Mouse (Mus musculus): ENCODE data around the gene Rp9. TPM values are rescaled to one million over a fixed set of nuclear protein-coding genes. Genes with fewer than 3 reads are reported as not detected.

Rp9 gene
- polyA plus RNA-seq, 1 experiment from 2014 or later: 48.1 TPM

GRCm38 (mm10) chr9:22433221-22433620 lies 36.3 kb downstream of the Rp9 start:
- DNase-seq (ENCODE audit: low spot score) (no peak), ATAC-seq (ENCODE audit: insufficient read depth, low FRiP score, low TSS enrichment) (no peak)
- Histone ChIP-seq H3K9ac (ENCODE audit: low read length) (no peak overlapping the region), H3K9me3 (ENCODE audit: control insufficient read depth, low read length) (no peaks in the 10 kb centered on the region), H3K27ac (ENCODE audit: low read depth, low read length) (no peak overlapping the region), H3K4me1 (ENCODE audit: control insufficient read depth, insufficient read depth, low read length) (no peaks in the 10 kb centered on the region), H3K27me3 (ENCODE audit: control insufficient read depth, insufficient read depth, low read length) (no peaks in the 10 kb centered on the region), H3K4me3 (ENCODE audit: low read depth, low read length) (no peak overlapping the region), H3K4me2 (ENCODE audit: low read depth) (no peak overlapping the region), H3K36me3 (ENCODE audit: control insufficient read depth, insufficient read depth, low read length) (no peaks in the 10 kb centered on the region)
- 82% methylated on average over 2 of the region's 2 CpGs for WGBS

GRCm38 (mm10) chr9:22430315-22430840 lies 39.2 kb downstream of the Rp9 start:
- no peak overlapping the region for H3K9ac ChIP-seq (ENCODE audit: low read length)
- H3K27ac ChIP-seq (ENCODE audit: low read depth, low read length): no peak overlapping the region
- H3K4me1 ChIP-seq (ENCODE audit: control insufficient read depth, insufficient read depth, low read length): no peaks in the 10 kb centered on the region
- no peak overlapping the region for H3K4me2 ChIP-seq (ENCODE audit: low read depth)
- 45% methylated on average over 5 of the region's 5 CpGs for WGBS
- ATAC-seq (ENCODE audit: insufficient read depth, low FRiP score, low TSS enrichment): no peak
- H3K4me3 ChIP-seq (ENCODE audit: low read depth, low read length): no peak overlapping the region
- no peak for DNase-seq (ENCODE audit: low spot score)
- no peaks in the 10 kb centered on the region for H3K9me3 ChIP-seq (ENCODE audit: control insufficient read depth, low read length)
- no peaks in the 10 kb centered on the region for H3K27me3 ChIP-seq (ENCODE audit: control insufficient read depth, insufficient read depth, low read length)
- H3K36me3 ChIP-seq (ENCODE audit: control insufficient read depth, insufficient read depth, low read length): no peaks in the 10 kb centered on the region

- DNase-seq (ENCODE audit: low spot score): no peak
- WGBS: 83% methylated on average over 15 of the region's 15 CpGs
- no peak for ATAC-seq (ENCODE audit: insufficient read depth, low FRiP score, low TSS enrichment)
Measured at GRCm38 (mm10) chr9:22429533-22430241, 39.9 kb downstream of the Rp9 start.

GRCm38 (mm10) chr9:22428666-22429410 lies 40.7 kb downstream of the Rp9 start:
- Histone ChIP-seq H3K9me3 (ENCODE audit: control insufficient read depth, low read length) (no peaks in the 10 kb centered on the region), H3K36me3 (ENCODE audit: control insufficient read depth, insufficient read depth, low read length) (no peaks in the 10 kb centered on the region), H3K27me3 (ENCODE audit: control insufficient read depth, insufficient read depth, low read length) (no peaks in the 10 kb centered on the region), H3K4me2 (ENCODE audit: low read depth) (no peak overlapping the region), H3K27ac (ENCODE audit: low read depth, low read length) (no peak overlapping the region), H3K4me3 (ENCODE audit: low read depth, low read length) (no peak overlapping the region), H3K9ac (ENCODE audit: low read length) (no peak overlapping the region), H3K4me1 (ENCODE audit: control insufficient read depth, insufficient read depth, low read length) (no peaks in the 10 kb centered on the region)
- 83% methylated on average over 14 of the region's 14 CpGs for WGBS
- ATAC-seq (ENCODE audit: insufficient read depth, low FRiP score, low TSS enrichment) (no peak), DNase-seq (ENCODE audit: low spot score) (no peak)

More at GRCm38 (mm10) chr9:22429533-22430241, 39.9 kb downstream of the Rp9 start:
- no peaks in the 10 kb centered on the region for H3K4me1 ChIP-seq (ENCODE audit: control insufficient read depth, insufficient read depth, low read length)
- no peak overlapping the region for H3K9ac ChIP-seq (ENCODE audit: low read length)
- H3K4me3 ChIP-seq (ENCODE audit: low read depth, low read length): no peak overlapping the region
- no peaks in the 10 kb centered on the region for H3K9me3 ChIP-seq (ENCODE audit: control insufficient read depth, low read length)
- no peak overlapping the region for H3K27ac ChIP-seq (ENCODE audit: low read depth, low read length)
- no peaks in the 10 kb centered on the region for H3K36me3 ChIP-seq (ENCODE audit: control insufficient read depth, insufficient read depth, low read length)
- H3K27me3 ChIP-seq (ENCODE audit: control insufficient read depth, insufficient read depth, low read length): no peaks in the 10 kb centered on the region
- no peak overlapping the region for H3K4me2 ChIP-seq (ENCODE audit: low read depth)

- Histone ChIP-seq H3K27ac (ENCODE audit: low read depth, low read length) (no peak overlapping the region), H3K9ac (ENCODE audit: low read length) (no peak overlapping the region), H3K4me3 (ENCODE audit: low read depth, low read length) (no peak overlapping the region), H3K4me1 (ENCODE audit: control insufficient read depth, insufficient read depth, low read length) (no peaks in the 10 kb centered on the region), H3K36me3 (ENCODE audit: control insufficient read depth, insufficient read depth, low read length) (no peaks in the 10 kb centered on the region), H3K27me3 (ENCODE audit: control insufficient read depth, insufficient read depth, low read length) (no peaks in the 10 kb centered on the region), H3K4me2 (ENCODE audit: low read depth) (no peak overlapping the region), H3K9me3 (ENCODE audit: control insufficient read depth, low read length) (no peaks in the 10 kb centered on the region)
- DNase-seq (ENCODE audit: low spot score) (no peak), ATAC-seq (ENCODE audit: insufficient read depth, low FRiP score, low TSS enrichment) (no peak)
- WGBS: 37% methylated on average over 2 of the region's 4 CpGs
Measured at GRCm38 (mm10) chr9:22428028-22428665, 41.4 kb downstream of the Rp9 start.

- 95% methylated on average over 4 of the region's 4 CpGs for WGBS
- H3K4me2 ChIP-seq (ENCODE audit: low read depth): no peak overlapping the region
- no peak overlapping the region for H3K9ac ChIP-seq (ENCODE audit: low read length)
- no peak overlapping the region for H3K27ac ChIP-seq (ENCODE audit: low read depth, low read length)
- H3K9me3 ChIP-seq (ENCODE audit: control insufficient read depth, low read length): no peaks in the 10 kb centered on the region
- H3K27me3 ChIP-seq (ENCODE audit: control insufficient read depth, insufficient read depth, low read length): no peaks in the 10 kb centered on the region
- H3K36me3 ChIP-seq (ENCODE audit: control insufficient read depth, insufficient read depth, low read length): no peaks in the 10 kb centered on the region
- H3K4me1 ChIP-seq (ENCODE audit: control insufficient read depth, insufficient read depth, low read length): no peaks in the 10 kb centered on the region
- no peak overlapping the region for H3K4me3 ChIP-seq (ENCODE audit: low read depth, low read length)
- no peak for DNase-seq (ENCODE audit: low spot score)
- ATAC-seq (ENCODE audit: insufficient read depth, low FRiP score, low TSS enrichment): no peak
Measured at GRCm38 (mm10) chr9:22424719-22425118, 44.8 kb downstream of the Rp9 start.

GRCm38 (mm10) chr9:22424196-22424595 lies 45.3 kb downstream of the Rp9 start:
- Histone ChIP-seq H3K9ac (ENCODE audit: low read length) (no peak overlapping the region), H3K4me1 (ENCODE audit: control insufficient read depth, insufficient read depth, low read length) (no peaks in the 10 kb centered on the region), H3K9me3 (ENCODE audit: control insufficient read depth, low read length) (no peaks in the 10 kb centered on the region), H3K27me3 (ENCODE audit: control insufficient read depth, insufficient read depth, low read length) (no peaks in the 10 kb centered on the region), H3K27ac (ENCODE audit: low read depth, low read length) (no peak overlapping the region), H3K36me3 (ENCODE audit: control insufficient read depth, insufficient read depth, low read length) (no peaks in the 10 kb centered on the region), H3K4me3 (ENCODE audit: low read depth, low read length) (no peak overlapping the region), H3K4me2 (ENCODE audit: low read depth) (no peak overlapping the region)
- WGBS: 88% methylated on average over 10 of the region's 10 CpGs
- DNase-seq (ENCODE audit: low spot score) (no peak), ATAC-seq (ENCODE audit: insufficient read depth, low FRiP score, low TSS enrichment) (no peak)

- H3K9me3 ChIP-seq (ENCODE audit: control insufficient read depth, low read length): no peaks in the 10 kb centered on the region
- H3K27me3 ChIP-seq (ENCODE audit: control insufficient read depth, insufficient read depth, low read length): no peaks in the 10 kb centered on the region
- no peak overlapping the region for H3K27ac ChIP-seq (ENCODE audit: low read depth, low read length)
- no peak overlapping the region for H3K4me2 ChIP-seq (ENCODE audit: low read depth)
- 95% methylated on average over 1 of the region's 1 CpGs for WGBS
- ATAC-seq (ENCODE audit: insufficient read depth, low FRiP score, low TSS enrichment) (no peak), DNase-seq (ENCODE audit: low spot score) (no peak)
- no peak overlapping the region; the same call in 1 of the 2 replicates for H3K9ac ChIP-seq (ENCODE audit: low read length)
- no peaks in the 10 kb centered on the region for H3K4me1 ChIP-seq (ENCODE audit: control insufficient read depth, insufficient read depth, low read length)
- H3K36me3 ChIP-seq (ENCODE audit: control insufficient read depth, insufficient read depth, low read length): no peaks in the 10 kb centered on the region
- no peak overlapping the region for H3K4me3 ChIP-seq (ENCODE audit: low read depth, low read length)
Measured at GRCm38 (mm10) chr9:22423507-22423906, 46.0 kb downstream of the Rp9 start.
